Mouse (Mus musculus): Measurements from ENCODE around the gene Dnmbp.

Gene Dnmbp

DNA sequence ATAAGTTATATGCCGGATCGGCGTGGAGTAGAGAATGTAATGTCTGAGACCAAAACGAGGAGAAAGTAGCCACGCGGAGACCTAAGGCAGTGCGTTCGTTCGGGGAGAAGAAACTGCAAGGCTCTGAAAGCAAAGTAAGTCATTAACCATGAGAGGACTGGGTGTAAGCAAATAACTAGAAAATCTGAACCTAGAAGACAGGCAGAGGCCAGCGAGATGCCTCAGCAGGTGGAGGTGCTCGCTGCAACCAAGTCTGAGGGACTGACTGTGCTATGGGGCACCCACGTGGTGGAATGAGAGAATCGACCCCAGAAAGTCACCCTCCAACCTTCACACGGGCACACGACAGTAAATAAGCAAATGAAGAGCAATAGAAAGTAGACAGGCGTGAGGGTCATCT is 3.1 kb upstream of the Dnmbp start:
- no peak for DNase-seq

- no peak for DNase-seq
Measured at GRCm38 (mm10) chr19:43939171-43939768, 721 bp downstream of the Dnmbp start.

DNA sequence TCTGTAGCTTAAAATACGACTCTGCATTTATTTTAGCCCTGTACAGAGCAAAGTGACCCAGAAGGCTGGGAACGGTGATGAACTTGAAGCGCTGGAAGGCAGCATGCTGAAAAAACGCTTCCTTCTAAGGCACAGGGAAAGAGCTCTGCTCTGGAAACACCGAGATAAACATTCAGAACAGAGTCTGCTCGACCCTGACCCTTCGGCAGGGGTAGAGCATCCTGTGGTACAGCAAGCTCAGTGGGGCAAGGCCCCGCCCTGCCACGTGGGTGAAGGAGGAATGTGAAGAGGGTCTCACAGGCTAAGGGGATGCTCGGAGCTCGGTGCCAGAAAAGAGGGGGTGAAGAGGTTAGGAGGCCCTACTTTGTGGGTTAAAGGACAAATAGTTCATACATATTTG is 1.6 kb downstream of the Dnmbp start:
- DNase-seq, result no peak

DNA sequence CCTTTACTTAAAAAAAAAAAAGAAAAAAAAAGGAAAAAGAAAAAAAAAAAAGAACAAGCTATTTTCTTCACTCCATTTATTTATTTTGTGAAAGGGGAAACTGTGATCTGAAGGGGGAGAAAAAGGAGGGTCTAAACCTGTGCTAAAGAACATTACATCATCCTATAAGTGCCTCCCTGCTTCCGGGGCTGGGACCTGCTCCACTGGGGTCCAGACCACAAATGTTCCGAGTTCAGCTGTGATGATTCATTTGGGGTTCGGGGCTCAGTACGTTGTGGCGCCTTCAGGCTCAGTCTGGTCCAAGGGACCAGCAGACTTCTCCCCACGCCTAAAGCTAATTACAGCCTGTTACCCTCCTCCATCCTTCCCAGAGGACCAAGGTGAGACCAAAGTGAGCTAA is 9.1 kb downstream of the Dnmbp start:
- DNase-seq, result no peak

DNA sequence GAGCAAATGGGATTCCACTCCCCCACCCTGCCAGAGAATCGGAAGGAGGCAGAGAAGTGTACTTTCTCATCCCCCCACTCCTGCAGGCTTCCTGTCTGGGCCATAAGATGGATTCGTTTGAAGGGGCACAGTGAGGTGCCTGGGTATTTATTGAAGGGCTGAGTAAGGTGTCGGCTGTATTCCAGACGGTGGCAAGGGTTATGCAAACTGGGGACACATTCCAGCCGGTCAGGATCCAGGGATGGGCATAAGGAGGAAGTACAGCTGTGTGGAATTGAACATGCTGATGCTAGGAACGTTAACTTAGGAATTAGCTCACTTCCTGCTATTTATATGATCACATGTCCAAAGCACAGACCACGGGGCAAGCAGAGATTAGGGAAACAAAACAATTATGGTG is 9.6 kb downstream of the Dnmbp start:
- DNase-seq, result no peak

DNA sequence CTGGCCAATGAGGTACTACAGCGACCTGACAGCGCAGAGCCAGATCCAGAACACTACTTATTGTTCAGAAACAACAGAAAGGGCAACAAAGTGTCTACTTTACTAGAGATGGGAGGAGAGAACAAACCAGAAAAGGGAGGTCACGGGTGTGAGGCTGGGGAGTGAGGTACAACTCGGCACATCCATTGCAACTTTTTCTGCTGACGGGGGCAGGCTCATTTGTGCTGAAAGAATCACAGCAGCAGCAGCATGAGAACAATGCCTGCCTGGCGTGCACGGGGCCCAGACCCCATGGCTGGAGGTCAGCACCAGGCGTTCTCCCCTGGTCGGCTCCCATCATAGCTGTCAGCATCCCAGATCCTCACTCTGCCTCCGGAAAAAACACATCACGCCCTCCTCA is 10.1 kb downstream of the Dnmbp start:
- DNase-seq, result no peak

GRCm38 (mm10) chr19:43927967-43928366 is 12.0 kb downstream of the Dnmbp start:
- no peak for DNase-seq

DNA sequence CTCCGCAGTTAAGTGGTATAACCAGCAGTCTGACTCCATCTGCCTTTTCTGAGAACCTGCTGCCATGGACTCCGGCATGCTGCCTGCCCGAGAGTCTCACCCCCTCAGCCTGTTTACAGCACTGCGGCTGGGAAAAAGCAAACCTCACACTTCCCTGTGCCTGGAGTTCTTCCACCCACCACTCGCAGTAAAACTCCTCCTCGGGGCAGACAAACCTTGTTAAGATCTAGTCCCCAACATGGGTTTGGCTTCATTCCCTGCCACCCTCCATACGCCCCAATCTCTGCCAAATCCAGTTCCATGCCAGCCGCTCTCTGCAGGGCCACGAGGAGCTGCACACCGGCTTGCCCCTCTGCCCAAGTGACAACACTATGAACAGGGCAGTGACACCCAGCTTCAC is 12.9 kb downstream of the Dnmbp start:
- DNase-seq, result no peak

DNA sequence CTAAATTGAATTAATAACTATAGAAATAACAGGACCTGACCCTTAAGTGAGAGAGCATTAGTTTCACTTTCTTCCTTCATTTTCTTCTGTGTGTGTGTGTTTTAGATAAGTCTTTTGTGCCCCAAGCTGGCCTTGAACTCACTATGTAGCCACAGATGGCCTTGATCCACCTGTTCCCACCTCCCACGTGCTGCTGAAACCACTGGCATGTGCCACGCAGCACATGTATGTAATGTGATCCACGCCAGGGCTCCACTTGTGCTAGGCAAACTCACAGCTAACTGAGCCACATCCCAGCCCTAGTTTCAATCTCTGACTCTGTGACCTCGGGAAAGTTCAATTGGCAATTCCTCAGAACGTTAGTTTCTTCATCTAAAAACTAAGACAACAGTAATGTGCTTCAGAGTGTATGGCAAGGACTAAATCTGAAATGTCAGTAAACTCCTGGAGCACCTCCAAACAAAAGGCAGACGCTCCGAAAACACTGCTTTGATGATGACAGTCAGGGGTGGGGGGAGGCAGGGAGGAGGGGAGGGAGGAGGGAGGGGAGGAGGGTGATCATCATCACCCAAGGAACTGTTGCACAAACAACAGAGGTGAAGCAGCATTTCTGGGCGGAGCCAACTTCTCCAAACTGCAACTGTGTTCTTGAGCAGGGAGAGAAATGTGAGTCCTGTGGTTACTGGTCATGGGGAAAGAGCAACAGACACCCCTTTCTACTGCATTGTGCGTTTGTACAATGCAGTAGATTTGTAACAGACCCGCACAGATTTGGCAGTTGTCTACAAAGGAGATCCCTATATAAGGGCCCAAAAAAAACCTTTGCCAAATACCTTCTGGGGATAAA is 13.6 kb downstream of the Dnmbp start:
- DNase-seq, result no peak

DNA sequence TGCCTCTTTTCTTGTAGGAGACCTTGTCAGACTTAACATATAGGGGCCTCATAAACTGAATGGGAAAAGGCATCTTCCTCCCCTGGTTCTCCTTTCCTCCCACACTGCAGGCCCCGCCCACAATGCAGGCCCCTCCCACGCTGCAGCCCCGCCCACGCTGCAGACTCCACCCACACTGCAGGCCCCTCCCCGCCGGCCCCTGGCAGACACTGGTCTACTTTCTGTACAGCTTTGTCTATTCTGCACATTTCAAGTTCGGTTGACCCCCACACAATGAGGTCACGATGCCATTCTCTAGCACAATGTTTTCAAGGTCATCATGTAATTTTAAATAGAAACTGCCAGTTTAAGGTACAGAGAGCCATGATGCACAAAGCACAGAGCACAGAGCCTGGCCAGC is 15.6 kb downstream of the Dnmbp start:
- no peak for DNase-seq

DNA sequence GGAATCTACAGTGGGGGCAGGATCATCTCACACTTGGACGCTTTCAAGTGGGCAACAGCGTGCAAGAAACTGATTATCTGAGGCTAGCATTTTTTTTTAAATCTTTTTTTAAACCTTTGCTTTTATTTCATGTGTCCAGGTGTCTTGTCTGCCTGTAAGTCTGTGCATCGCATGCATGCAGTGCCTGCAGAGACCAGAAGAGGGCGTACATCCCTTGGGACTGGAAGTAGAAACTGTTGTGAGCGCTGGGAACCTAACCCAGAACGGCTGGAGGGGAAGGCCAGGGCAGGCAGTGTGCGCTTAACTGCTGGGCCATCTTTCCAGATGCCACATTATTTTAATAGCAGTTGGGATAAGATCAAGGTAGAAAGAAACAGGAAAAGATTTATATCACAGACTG is 17.0 kb downstream of the Dnmbp start:
- no peak for DNase-seq

GRCm38 (mm10) chr19:43921410-43921809 is 18.6 kb downstream of the Dnmbp start:
- no peak for DNase-seq

- DNase-seq, result no peak
Measured at GRCm38 (mm10) chr19:43920453-43921300, 19.3 kb downstream of the Dnmbp start.

DNA sequence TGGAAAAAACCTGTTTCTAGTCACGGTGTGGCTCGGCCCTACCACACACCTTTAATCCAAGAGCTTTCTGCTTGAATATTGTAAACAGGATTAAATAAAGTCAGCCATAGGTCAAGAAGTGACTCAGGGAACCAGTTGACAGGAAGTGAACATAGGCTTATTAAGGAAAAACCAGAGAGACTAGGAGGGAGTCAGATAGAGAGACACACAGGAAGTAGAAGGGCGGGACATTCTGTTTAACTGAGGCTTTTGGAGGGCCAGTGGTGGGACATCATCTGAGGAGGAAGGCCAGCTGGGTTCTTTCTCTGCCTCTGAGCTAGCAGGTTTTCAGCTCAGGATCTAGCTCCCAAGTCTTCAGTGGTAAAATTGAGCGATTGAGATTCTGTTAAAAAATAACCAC is 20.1 kb downstream of the Dnmbp start:
- DNase-seq, result no peak

- no peak for DNase-seq
Measured at GRCm38 (mm10) chr19:43918834-43919233, 21.2 kb downstream of the Dnmbp start.

DNA sequence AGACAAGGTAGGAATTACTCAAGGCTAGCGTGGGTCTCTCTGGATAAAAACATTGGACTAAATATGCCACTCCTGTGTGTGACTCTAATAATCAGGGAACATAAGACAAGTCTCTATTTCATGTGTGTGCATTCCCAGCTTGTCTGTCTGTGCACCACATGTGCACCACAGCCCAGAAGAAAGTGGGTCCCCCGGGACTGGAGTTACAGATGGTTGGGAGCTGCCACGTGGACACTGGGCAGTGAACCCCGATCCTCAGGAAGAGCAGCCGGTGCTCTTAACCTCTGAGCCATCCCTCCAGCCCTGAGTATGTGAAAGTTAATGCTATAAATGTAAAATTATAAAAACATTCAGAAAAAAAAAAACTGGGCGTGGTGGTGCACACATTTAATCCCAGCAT is 22.2 kb downstream of the Dnmbp start:
- no peak for DNase-seq

DNA sequence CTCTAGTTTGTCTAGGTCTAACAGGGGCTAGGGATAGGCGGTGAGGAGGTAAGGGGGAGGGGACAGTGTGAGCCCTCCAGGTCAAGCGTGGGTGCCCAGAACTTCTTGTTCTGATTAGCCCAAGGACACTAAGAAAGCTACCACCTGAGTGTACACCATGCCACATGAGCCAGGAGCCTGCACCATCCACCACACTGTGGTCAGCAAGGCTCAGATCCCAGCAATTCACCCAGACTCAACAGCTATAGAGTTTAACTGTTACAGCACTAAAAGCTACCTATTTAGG is 22.6 kb downstream of the Dnmbp start:
- no peak for DNase-seq

DNA sequence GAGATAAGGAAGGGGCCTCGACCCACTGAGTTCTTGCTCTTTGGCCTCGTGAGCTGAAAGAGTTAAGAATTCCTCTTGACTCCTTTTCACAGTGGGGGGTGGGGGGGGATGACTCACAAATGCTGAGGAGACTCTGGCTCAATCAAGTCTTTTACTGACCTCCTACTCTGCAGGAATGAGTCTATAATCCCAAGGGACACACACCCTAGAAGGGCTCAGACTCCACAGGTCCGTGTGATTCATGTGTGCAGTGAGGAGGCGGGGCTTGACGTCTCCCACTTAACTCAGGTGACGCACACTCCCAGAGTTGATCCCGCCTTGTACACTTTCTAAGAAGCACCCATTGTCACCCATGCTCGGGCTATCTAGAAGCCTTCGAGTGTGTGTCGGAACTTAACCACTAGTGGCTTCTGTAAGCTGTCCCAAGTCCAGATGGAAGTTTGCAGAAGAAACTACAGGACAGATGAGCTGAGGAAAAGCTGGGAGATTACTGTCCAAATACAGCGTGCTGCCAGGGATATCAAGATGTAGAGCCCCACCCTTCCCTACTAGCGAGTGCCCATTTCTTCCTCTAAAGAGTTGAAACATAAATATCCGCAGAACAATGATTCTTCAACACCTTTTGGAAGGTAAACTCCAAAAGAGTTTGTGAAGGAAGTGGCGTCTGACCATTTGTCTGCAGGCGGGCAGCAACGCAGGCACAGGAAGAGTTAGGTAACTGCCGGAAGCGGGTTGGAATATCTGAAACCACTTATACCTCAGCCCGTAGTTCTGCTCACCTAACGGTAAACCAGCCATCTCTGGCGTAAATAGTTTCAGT is 23.2 kb downstream of the Dnmbp start:
- DNase-seq, result no peak

DNA sequence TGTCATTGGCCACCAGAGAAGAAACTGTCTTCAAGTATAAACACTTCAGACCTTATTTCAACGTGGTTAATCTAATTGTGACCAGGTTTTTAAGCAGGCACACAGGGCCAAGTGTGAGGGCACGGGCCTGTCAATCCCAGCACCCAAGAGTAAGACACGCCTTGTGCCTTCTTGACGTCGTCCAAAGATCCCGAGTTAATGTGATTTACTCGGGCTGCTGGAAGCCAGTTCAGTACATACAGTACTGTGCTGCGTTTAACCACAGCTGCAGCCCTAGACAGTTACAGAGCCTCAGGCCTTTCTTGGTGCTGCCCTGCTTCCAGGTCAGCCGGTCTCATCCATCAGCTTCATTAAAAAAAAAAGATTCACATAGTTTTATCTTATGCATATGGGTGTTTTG is 24.6 kb downstream of the Dnmbp start:
- DNase-seq, result no peak

- DNase-seq, result no peak
Measured at GRCm38 (mm10) chr19:43914986-43915385, 25.0 kb downstream of the Dnmbp start.

DNA sequence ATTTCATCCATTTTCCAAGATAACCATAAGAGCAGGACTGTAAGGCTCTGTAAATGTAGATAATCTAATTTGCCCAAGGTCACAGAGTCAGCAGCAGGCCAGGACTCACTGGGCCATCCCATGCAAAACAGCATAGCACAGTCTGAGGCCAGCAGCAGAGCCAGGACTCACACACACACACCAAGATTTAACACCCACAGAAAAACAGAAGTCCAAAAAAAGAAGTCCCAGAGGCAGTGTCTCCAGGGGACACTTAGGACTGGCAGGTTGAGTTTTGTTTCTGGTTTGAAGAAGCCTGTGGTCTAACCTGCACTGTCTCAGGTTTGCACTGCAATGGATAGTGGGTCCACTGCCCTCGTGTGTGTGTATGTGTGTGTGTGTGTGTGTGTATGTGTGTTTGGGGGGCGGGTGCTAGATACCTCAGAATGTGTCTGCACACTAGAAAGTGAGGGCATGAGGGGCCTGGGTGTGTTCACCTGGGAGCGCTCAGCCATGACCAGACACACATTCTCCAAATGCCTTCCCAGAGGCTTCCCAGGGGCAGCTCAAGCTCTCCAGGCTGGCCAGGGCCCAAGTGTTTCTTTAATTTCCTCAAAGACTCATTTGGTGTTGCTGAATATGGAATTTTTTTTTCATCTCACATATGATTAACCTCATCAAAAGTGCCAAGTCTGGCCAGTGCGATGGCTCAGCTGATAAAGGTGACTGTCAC is 27.1 kb downstream of the Dnmbp start:
- no peak for DNase-seq

GRCm38 (mm10) chr19:43906492-43906891 is 33.5 kb downstream of the Dnmbp start:
- no peak for DNase-seq

Measured in thymus, adult 18-20 months (tissue).